In the genomic region with DNA sequence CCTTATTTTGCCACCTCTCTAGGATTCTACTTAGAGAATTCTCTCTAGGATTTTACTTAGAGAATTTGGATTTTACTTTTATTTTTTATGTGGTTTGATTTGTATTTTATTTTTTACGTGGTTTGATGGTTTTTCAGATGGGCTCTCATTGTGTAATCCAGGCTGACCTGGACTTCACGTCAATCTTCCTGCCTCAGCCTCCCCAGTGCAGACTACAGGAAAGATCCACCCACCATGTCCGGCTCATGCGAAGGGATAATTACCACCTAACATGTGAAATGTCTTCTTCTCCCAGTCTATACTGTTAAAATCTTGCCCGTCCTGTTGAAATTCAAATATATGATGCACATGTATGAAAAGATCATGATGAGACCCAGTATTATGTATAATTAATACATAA, we compare ENCODE assay signal across 8 mouse cellular contexts. TPM values are rescaled to one million over a fixed set of nuclear protein-coding genes. Genes with fewer than 3 reads are reported as not detected.
DNase-seq lines count a peak whose midpoint lies in the region; ATAC-seq and TF ChIP-seq lines count a peak whose summit lies in the region.

No protein-coding gene starts in this region.

- no peak overlapping the region for H3K9ac ChIP-seq in neural tube, embryonic 11.5 days (ENCODE audit: low read length)
- no peak overlapping the region for H3K9ac ChIP-seq in liver, embryonic 14.5 days (replicated peaks)

- ATAC-seq in neural tube, embryonic 11.5 days (ENCODE audit: insufficient read depth, low FRiP score, low TSS enrichment): no peak
- ATAC-seq in liver, embryonic 14.5 days (ENCODE audit: insufficient read depth): no peak
- no peak for ATAC-seq in megakaryocyte progenitor cell, adult 5-6 weeks (replicated peaks; ENCODE audit: poor library complexity)

- no peaks in the 10 kb centered on the region; the same call in 1 of the 2 replicates for H3K36me3 ChIP-seq in neural tube, embryonic 11.5 days (ENCODE audit: control insufficient read depth, insufficient read depth, low read length)
- H3K36me3 ChIP-seq in liver, embryonic 14.5 days (replicated peaks; ENCODE audit: control insufficient read depth, insufficient read depth, low read depth): no peaks in the 10 kb centered on the region

- H3K4me1 ChIP-seq in cerebellum, adult 2 months (ENCODE audit: control insufficient read depth, insufficient read depth, low read length): peaks cover 2% of the 10 kb centered on the region; the same call in 1 of the 2 replicates
- H3K4me1 ChIP-seq in neural tube, embryonic 11.5 days (ENCODE audit: control insufficient read depth, insufficient read depth, low read length): no peaks in the 10 kb centered on the region; the same call in 1 of the 2 replicates
- peaks cover 0 to 9% of the 10 kb centered on the region in 2 experiments; a peak in 3 of 4 replicates for H3K4me1 ChIP-seq in liver, embryonic 14.5 days (replicated peaks; ENCODE audit: control insufficient read depth in 2 of 2, insufficient read depth in 2 of 2, low read length in 1 of 2)

- no peak for TF ChIP-seq EP300 in liver, embryonic 14.5 days (IDR thresholded peaks at IDR 0.05; ENCODE audit: low read depth)

- no peaks in the 10 kb centered on the region; the same call in 1 of the 2 replicates for H3K9me3 ChIP-seq in neural tube, embryonic 11.5 days (ENCODE audit: control insufficient read depth, low read length)
- H3K9me3 ChIP-seq in liver, embryonic 14.5 days (ENCODE audit: control insufficient read depth, low read length): no peaks in the 10 kb centered on the region

- no peak for TF ChIP-seq POLR2A in cerebellum, adult 2 months (IDR thresholded peaks at IDR 0.05; ENCODE audit: borderline replicate concordance, insufficient read depth, low read length)

- peak overlapping the region; percentile 82 for H3K4me2 ChIP-seq in neural tube, embryonic 11.5 days (ENCODE audit: low read depth)
- H3K4me2 ChIP-seq in liver, embryonic 14.5 days (ENCODE audit: low read depth): peak overlapping the region; percentile 58; the same call in 1 of the 2 replicates

- 74% methylated on average over 5 of the region's 5 CpGs for WGBS in cerebellum, adult 2 months
- 86% methylated on average over 5 of the region's 5 CpGs for WGBS in neural tube, embryonic 11.5 days
- 58% methylated on average over 5 of the region's 5 CpGs for WGBS in liver, embryonic 14.5 days (ENCODE audit: insufficient replicate concordance)

- H3K27me3 ChIP-seq in cerebellum, adult 2 months (ENCODE audit: control insufficient read depth, insufficient read depth, low read length): no peaks in the 10 kb centered on the region
- H3K27me3 ChIP-seq in neural tube, embryonic 11.5 days (ENCODE audit: control insufficient read depth, insufficient read depth, low read length): no peaks in the 10 kb centered on the region
- H3K27me3 ChIP-seq in liver, embryonic 14.5 days (ENCODE audit: control insufficient read depth, insufficient read depth, low read length): peaks cover 24% of the 10 kb centered on the region

- H3K4me3 ChIP-seq in cerebellum, adult 2 months (replicated peaks; ENCODE audit: insufficient read depth, low read depth, low read length): peak overlapping the region; percentile 10
- H3K4me3 ChIP-seq in neural tube, embryonic 11.5 days (ENCODE audit: low read depth, low read length): peak overlapping the region; percentile 93
- peak overlapping the region in 1 of 2 experiments; percentile 28; a peak in 2 of 4 replicates for H3K4me3 ChIP-seq in liver, embryonic 14.5 days (ENCODE audit: insufficient read depth in 1 of 2, low read depth in 2 of 2, low read length in 2 of 2)

- DNase-seq in cerebellum, adult 2 months: no peak
- no peak for DNase-seq in cerebellum, adult 8-10 months
- no peak for DNase-seq in neural tube, embryonic 11.5 days (ENCODE audit: low spot score)
- no peak for DNase-seq in neural tube, embryonic 10.5 days (ENCODE audit: extremely low spot score, low spot score)
- DNase-seq in liver, embryonic 14.5 days (ENCODE audit: low read depth in 3 of 3, low spot score in 3 of 3): no peak
- DNase-seq in right cerebral cortex, adult 2 months (ENCODE audit: low spot score in 2 of 2): no peak
- DNase-seq in thymus, adult 18-20 months: no peak

- TF ChIP-seq CTCF in cerebellum, adult 2 months (IDR thresholded peaks at IDR 0.05; ENCODE audit: borderline replicate concordance, insufficient read depth, low read depth, low read length): no peak
- no peak for TF ChIP-seq CTCF in liver, embryonic 14.5 days (IDR thresholded peaks at IDR 0.05; ENCODE audit: low read depth)

- H3K27ac ChIP-seq in cerebellum, adult 2 months (ENCODE audit: insufficient read depth, low read length): no peak overlapping the region
- H3K27ac ChIP-seq in neural tube, embryonic 11.5 days (ENCODE audit: low read depth, low read length): no peak overlapping the region
- H3K27ac ChIP-seq in liver, embryonic 14.5 days: no peak overlapping the region

RNA-seq across cellular contexts. Expression of a gene that starts 2.2 kb away (rescaled TPM):
- 11.0 and 11.1 TPM in 2 replicates for polyA plus RNA-seq in cerebellum, adult 2 months (2012; rRNA removed)
- polyA plus RNA-seq in neural tube, embryonic 11.5 days (2014; fragmentation: Nextera tagmentation; extraction: Ambion mirVana): 21.4 and 24.3 TPM in 2 replicates
- 13.8 and 16.6 TPM in 2 replicates for polyA plus RNA-seq in liver, embryonic 14.5 days (2012; rRNA removed)
- 25.2 and 28.2 TPM in 2 replicates for polyA plus RNA-seq in liver, embryonic 14.5 days (2014; fragmentation: Nextera tagmentation; extraction: Ambion mirVana)
- total RNA-seq in megakaryocyte progenitor cell, adult 5-6 weeks (2015): 11.6 and 15.5 TPM in 2 replicates
- 1.5 and 2.5 TPM in 2 replicates for total RNA-seq in megakaryocyte progenitor cell, adult 5-6 weeks (2017)
